14 mouse cellular contexts compared by ENCODE assay signal in genomic region chr3:30860705-30861104, GRCm38 (mm10).
"Had no signal": no experiment of that assay in that cellular context is flagged by ENCODE, and none has a peak within 500 bp of the region (broad histone marks: within the 10 kb centered on the region; RNA-seq: fewer than 3 reads in every experiment).

No protein-coding gene starts in this region.

- DNase-seq: kidney, adult 18-20 months; kidney, postnatal 10 days; kidney, postnatal 4 days; left cerebral cortex, postnatal 4 days; lung, adult 18-20 months; lung, postnatal 4 days; retina, postnatal 1 day; right cerebral cortex, postnatal 4 days; spleen, adult 18-20 months; thymus, adult 18-20 months; thymus, postnatal 14 days had no signal

- ATAC-seq: intestine, embryonic 15.5 days; lung, postnatal 0 days; midbrain, embryonic 13.5 days had no signal
